Comparison of ENCODE assay signal across 8 mouse cellular contexts in the genomic region with DNA sequence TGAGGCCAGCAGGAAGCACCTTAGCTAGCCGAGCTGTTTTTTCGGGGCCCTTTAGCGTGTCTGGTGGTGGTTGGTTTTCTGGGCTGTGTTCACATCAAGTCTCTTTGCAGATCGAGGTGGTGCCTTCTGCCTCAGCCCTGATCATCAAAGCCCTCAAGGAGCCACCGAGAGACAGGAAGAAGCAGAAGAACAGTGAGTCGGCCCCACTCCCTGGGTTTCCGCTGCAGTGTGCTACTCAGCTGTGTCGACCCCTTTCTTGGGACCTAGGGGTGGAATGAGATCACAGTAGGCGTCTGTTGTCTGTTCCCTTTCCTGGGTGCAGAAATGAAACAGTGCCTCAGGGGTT. TPM values are rescaled to one million over a fixed set of nuclear protein-coding genes. Genes with fewer than 3 reads are reported as not detected.
DNase-seq lines count a peak whose midpoint lies in the region; ATAC-seq and TF ChIP-seq lines count a peak whose summit lies in the region.

No protein-coding gene starts in this region.

- intact Hi-C loops in gastrocnemius, adult 2 months (cut with DNase I): loop anchor here (5.0 kb wide), 1 partner anchor 504 kb away; the partner anchor contains the start of gene Zbtb43

- DNase-seq in gastrocnemius, adult 2 months: no peak
- DNase-seq in gastrocnemius, adult 8-10 months (ENCODE audit: low spot score in 2 of 2): no peak
- no peak for DNase-seq in forebrain, postnatal 0 days
- no peak for DNase-seq in midbrain, embryonic 11.5 days (ENCODE audit: low spot score, missing footprints)
- DNase-seq in right cerebral cortex, adult 18-20 months: no peak
- DNase-seq in frontal cortex, postnatal 14 days (ENCODE audit: low spot score in 2 of 2): no peak
- no peak for DNase-seq in lung, adult 18-20 months

- H3K4me3 ChIP-seq in gastrocnemius, adult 2 months: peak overlapping the region; percentile 96
- H3K4me3 ChIP-seq in forebrain, postnatal 0 days (ENCODE audit: low read depth, low read length): peak overlapping the region; percentile 67
- peak overlapping the region; percentile 90 for H3K4me3 ChIP-seq in midbrain, embryonic 11.5 days (ENCODE audit: low read depth, low read length)

- WGBS in forebrain, postnatal 0 days: 7% methylated on average over 9 of the region's 9 CpGs
- 11% methylated on average over 9 of the region's 9 CpGs for WGBS in midbrain, embryonic 11.5 days

- peaks cover 12% of the 10 kb centered on the region for H3K4me1 ChIP-seq in forebrain, postnatal 0 days (ENCODE audit: insufficient read depth)
- H3K4me1 ChIP-seq in midbrain, embryonic 11.5 days (ENCODE audit: control insufficient read depth, insufficient read depth, low read length): peaks cover 25% of the 10 kb centered on the region

- no peak for TF ChIP-seq CTCF in gastrocnemius, adult 2 months (IDR thresholded peaks at IDR 0.05)
- no peak for TF ChIP-seq CTCF in forebrain, postnatal 0 days (IDR thresholded peaks at IDR 0.05; ENCODE audit: low read depth)

- peak overlapping the region; percentile 76 for H3K4me2 ChIP-seq in forebrain, postnatal 0 days (ENCODE audit: low read depth)
- peak overlapping the region; percentile 94 for H3K4me2 ChIP-seq in midbrain, embryonic 11.5 days

- peak overlapping the region; percentile 94 for H3K27ac ChIP-seq in gastrocnemius, adult 2 months
- H3K27ac ChIP-seq in forebrain, postnatal 0 days (ENCODE audit: low read depth, low read length): peak overlapping the region; percentile 29; the same call in 1 of the 2 replicates
- peak overlapping the region; percentile 81 for H3K27ac ChIP-seq in midbrain, embryonic 11.5 days (ENCODE audit: low read depth, low read length)

- no peaks in the 10 kb centered on the region for H3K9me3 ChIP-seq in forebrain, postnatal 0 days (ENCODE audit: low read length)
- no peaks in the 10 kb centered on the region for H3K9me3 ChIP-seq in midbrain, embryonic 11.5 days (ENCODE audit: control insufficient read depth, low read length)

- ATAC-seq in CD4-positive, CD25-positive, alpha-beta regulatory T cell, adult 4 months: peak; percentile 19
- no peak for ATAC-seq in forebrain, postnatal 0 days
- no peak for ATAC-seq in midbrain, embryonic 11.5 days (ENCODE audit: low FRiP score)

- H3K27me3 ChIP-seq in forebrain, postnatal 0 days (ENCODE audit: insufficient read depth, low read length): no peaks in the 10 kb centered on the region
- H3K27me3 ChIP-seq in midbrain, embryonic 11.5 days (ENCODE audit: control insufficient read depth, insufficient read depth, low read length): no peaks in the 10 kb centered on the region

- peak overlapping the region; percentile 82 for H3K9ac ChIP-seq in forebrain, postnatal 0 days
- peak overlapping the region; percentile 98 for H3K9ac ChIP-seq in midbrain, embryonic 11.5 days (ENCODE audit: low read length)

- H3K36me3 ChIP-seq in forebrain, postnatal 0 days (ENCODE audit: insufficient read depth): peaks cover 21% of the 10 kb centered on the region
- H3K36me3 ChIP-seq in midbrain, embryonic 11.5 days (ENCODE audit: control insufficient read depth, insufficient read depth, low read length): peaks cover 9% of the 10 kb centered on the region; the same call in 1 of the 2 replicates

RNA-seq across cellular contexts. Expression of gene Lrsam1, which starts 1.4 kb away (rescaled TPM):
- total RNA-seq in gastrocnemius, adult 2 months (2021): 10 to 100 TPM in 1 of 2 experiments, 1 to 10 TPM in 1; 9.9 to 14.1 TPM
- 10 to 100 TPM; 10.1 to 14.6 (median 11.8) TPM for total RNA-seq in gastrocnemius, adult 8-10 months (2022)
- polyA plus RNA-seq in CD4-positive, CD25-positive, alpha-beta regulatory T cell, adult 4 months (2017; shearing (Covaris generic)): 10 to 100 TPM in 1 of 2 experiments, 1 to 10 TPM in 1; 5.5 to 11.1 TPM
- 23.1 and 28.7 TPM in 2 replicates for total RNA-seq in forebrain, postnatal 0 days (2014; rRNA removed)
- 12.7 and 17.4 TPM in 2 replicates for polyA plus RNA-seq in forebrain, postnatal 0 days (2015; fragmentation: Nextera tagmentation; extraction: Ambion mirVana)
- polyA plus RNA-seq in midbrain, embryonic 11.5 days (2014; fragmentation: Nextera tagmentation; extraction: Ambion mirVana): 9.2 and 9.3 TPM in 2 replicates

RNA-seq across cellular contexts. Expression of gene Rpl12, which starts 1.5 kb away (rescaled TPM):
- 10 to 100 TPM; 80.6 to 90.3 TPM for total RNA-seq in gastrocnemius, adult 2 months (2021)
- total RNA-seq in gastrocnemius, adult 8-10 months (2022): 100 to 1,000 TPM in 2 of 4 experiments, 10 to 100 TPM in 2; 77.4 to 121 (median 96.8) TPM
- 100 to 1,000 TPM in 1 of 2 experiments, 10 to 100 TPM in 1; 43.5 to 613 TPM for polyA plus RNA-seq in CD4-positive, CD25-positive, alpha-beta regulatory T cell, adult 4 months (2017; shearing (Covaris generic))
- 266 and 507 TPM in 2 replicates for total RNA-seq in forebrain, postnatal 0 days (2014; rRNA removed)
- polyA plus RNA-seq in forebrain, postnatal 0 days (2015; fragmentation: Nextera tagmentation; extraction: Ambion mirVana): 102 and 129 TPM in 2 replicates
- 129 and 155 TPM in 2 replicates for polyA plus RNA-seq in midbrain, embryonic 11.5 days (2014; fragmentation: Nextera tagmentation; extraction: Ambion mirVana)

RNA-seq across cellular contexts. Expression of gene Slc2a8, which starts 19.0 kb away (rescaled TPM):
- total RNA-seq in gastrocnemius, adult 2 months (2021): 10 to 100 TPM in 1 of 2 experiments, 1 to 10 TPM in 1; 8.1 to 11.2 TPM
- total RNA-seq in gastrocnemius, adult 8-10 months (2022): 10 to 100 TPM in 3 of 4 experiments, 1 to 10 TPM in 1; 9.6 to 12.7 (median 10.2) TPM
- polyA plus RNA-seq in CD4-positive, CD25-positive, alpha-beta regulatory T cell, adult 4 months (2017; shearing (Covaris generic)): 1 to 10 TPM; 1.7 to 3.3 TPM
- total RNA-seq in forebrain, postnatal 0 days (2014; rRNA removed): 18.9 and 26.9 TPM in 2 replicates
- polyA plus RNA-seq in forebrain, postnatal 0 days (2015; fragmentation: Nextera tagmentation; extraction: Ambion mirVana): 22.8 and 24.6 TPM in 2 replicates
- 8.4 and 9.5 TPM in 2 replicates for polyA plus RNA-seq in midbrain, embryonic 11.5 days (2014; fragmentation: Nextera tagmentation; extraction: Ambion mirVana)

Comparison
In these comparisons a context has a peak if more than half of its experiments do, and no peak if none do; other contexts are left out.
1. H3K27ac ChIP-seq: peak in every context shown above with its lines; median percentile 94 in gastrocnemius, adult 2 months; 81 in midbrain, embryonic 11.5 days; 29 in forebrain, postnatal 0 days.